Mouse (Mus musculus) c-Kit-positive CD71-positive TER-119-positive erythroid progenitor cells, embryonic 14.5 days (primary cell): ENCODE measurements around the gene Gng12.
"Not testable (repeated sequence)": the region's sequence is repeated elsewhere in the genome, so short reads cannot be mapped to it uniquely, and the experiment has no call there.

ENCODE experiments used
- DNase-seq: peaks from one replicate; pipeline ENCODE4 v3.0.0-alpha.2; 2013; ENCODE audit warnings: low spot score

The Gng12 gene

GRCm38 (mm10) chr6:66992232-66992631, 96.0 kb downstream of the Gng12 start:
- DNase-seq, result no peak

- no peak for DNase-seq
These were observed 96.6 kb downstream of the Gng12 start for GRCm38 (mm10) chr6:66992786-66993185.

- DNase-seq, result no peak
These were observed 98.8 kb downstream of the Gng12 start for GRCm38 (mm10) chr6:66994981-66995380.

GRCm38 (mm10) chr6:66995825-66996224, 99.6 kb downstream of the Gng12 start:
- DNase-seq, result no peak

GRCm38 (mm10) chr6:66996257-66996656, 100.1 kb downstream of the Gng12 start:
- no peak for DNase-seq

GRCm38 (mm10) chr6:66998645-66999044, 102.4 kb downstream of the Gng12 start:
- no peak for DNase-seq

GRCm38 (mm10) chr6:66999800-67000199, 103.6 kb downstream of the Gng12 start:
- no peak for DNase-seq

- DNase-seq, result no peak
These were observed 113.7 kb downstream of the Gng12 start for GRCm38 (mm10) chr6:67009888-67010287.

- DNase-seq, result no peak
These were observed 114.4 kb downstream of the Gng12 start for GRCm38 (mm10) chr6:67010370-67011216.

- DNase-seq, result no peak
These were observed 115.0 kb downstream of the Gng12 start for GRCm38 (mm10) chr6:67011217-67011518.

- DNase-seq, result no peak
These were observed 117.2 kb downstream of the Gng12 start for GRCm38 (mm10) chr6:67013293-67013948.

- no peak for DNase-seq
These were observed 117.9 kb downstream of the Gng12 start for GRCm38 (mm10) chr6:67013949-67014678.

GRCm38 (mm10) chr6:67014679-67015075, 118.5 kb downstream of the Gng12 start:
- DNase-seq, result no peak

- no peak for DNase-seq
These were observed 119.7 kb downstream of the Gng12 start for GRCm38 (mm10) chr6:67015739-67016519.

GRCm38 (mm10) chr6:67016520-67017111, 120.4 kb downstream of the Gng12 start:
- no peak for DNase-seq

GRCm38 (mm10) chr6:67018365-67018764, 122.2 kb downstream of the Gng12 start:
- no peak for DNase-seq

- not testable (repeated sequence) for DNase-seq
These were observed 122.8 kb downstream of the Gng12 start for GRCm38 (mm10) chr6:67019001-67019400.

GRCm38 (mm10) chr6:67021308-67021707, 125.1 kb downstream of the Gng12 start:
- no peak for DNase-seq

GRCm38 (mm10) chr6:67023729-67024128, 127.5 kb downstream of the Gng12 start:
- no peak for DNase-seq

- DNase-seq, result no peak
These were observed 130.5 kb downstream of the Gng12 start for GRCm38 (mm10) chr6:67026661-67027060.

GRCm38 (mm10) chr6:67027438-67028142, 131.4 kb downstream of the Gng12 start:
- DNase-seq, result no peak
